Mouse (Mus musculus): ENCODE data around the gene Suv39h2.

The Suv39h2 gene

GRCm38 (mm10) chr2:3423841-3424578 is 50.8 kb downstream of the Suv39h2 start, which contains the start of gene Dclre1c:
TSS of gene Dclre1c (plus strand) at chr2:3424131.
- peak; percentile 98 for DNase-seq (ENCODE audit: low read depth, low spot score)

GRCm38 (mm10) chr2:3422548-3422947 is 52.3 kb downstream of the Suv39h2 start, which contains the start of gene Meig1:
TSS of gene Meig1 (minus strand) at chr2:3422648.
- peak; percentile 38 for DNase-seq (ENCODE audit: low read depth, low spot score)

DNA sequence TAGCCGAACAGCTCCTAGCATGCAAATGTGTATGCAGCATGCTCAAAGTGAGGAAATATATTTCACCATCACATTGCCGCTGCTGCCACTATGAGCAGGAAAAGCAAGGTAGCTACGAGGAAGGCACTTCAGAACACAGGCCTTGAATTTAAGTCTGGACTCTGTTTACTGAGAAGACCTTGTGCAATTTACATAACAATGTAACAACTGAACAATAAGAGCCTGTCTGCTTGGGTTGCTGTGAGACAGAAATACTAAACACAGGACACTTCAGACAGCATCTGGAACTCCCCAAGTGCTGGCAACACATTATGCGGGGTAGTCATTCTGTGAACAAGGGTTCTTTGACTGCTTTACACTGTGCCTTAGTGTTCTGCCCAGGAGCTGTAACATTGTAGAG is 54.7 kb downstream of the Suv39h2 start:
- no peak for DNase-seq (ENCODE audit: low read depth, low spot score)

DNA sequence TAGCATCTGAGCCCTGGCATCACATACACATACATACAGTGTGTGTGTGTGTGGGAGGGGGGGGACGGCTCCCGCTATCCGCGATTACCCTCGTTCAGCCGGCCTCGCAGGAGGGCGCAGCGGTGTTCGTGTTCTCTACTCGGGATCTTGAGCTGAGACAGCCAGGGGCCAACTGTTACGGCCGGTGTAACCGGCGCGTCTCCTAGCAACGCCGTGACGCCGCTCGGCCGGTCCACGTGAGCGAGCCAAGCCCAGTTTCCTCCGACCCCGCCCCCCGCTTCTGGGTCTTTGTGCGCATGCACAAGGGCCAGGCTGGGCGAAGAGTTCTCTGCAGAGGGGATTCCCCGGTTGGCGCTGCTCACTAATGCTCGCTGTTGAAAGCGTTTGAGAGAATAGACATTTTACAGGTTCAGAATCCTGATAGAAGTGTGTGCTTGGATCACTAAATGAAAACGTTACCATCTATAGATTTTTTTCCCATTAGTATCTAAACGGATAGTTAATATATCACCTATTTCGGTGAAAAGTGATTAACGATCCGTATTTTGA is 55.9 kb downstream of the Suv39h2 start:
- peak; percentile 91 for DNase-seq (ENCODE audit: low read depth, low spot score)

DNA sequence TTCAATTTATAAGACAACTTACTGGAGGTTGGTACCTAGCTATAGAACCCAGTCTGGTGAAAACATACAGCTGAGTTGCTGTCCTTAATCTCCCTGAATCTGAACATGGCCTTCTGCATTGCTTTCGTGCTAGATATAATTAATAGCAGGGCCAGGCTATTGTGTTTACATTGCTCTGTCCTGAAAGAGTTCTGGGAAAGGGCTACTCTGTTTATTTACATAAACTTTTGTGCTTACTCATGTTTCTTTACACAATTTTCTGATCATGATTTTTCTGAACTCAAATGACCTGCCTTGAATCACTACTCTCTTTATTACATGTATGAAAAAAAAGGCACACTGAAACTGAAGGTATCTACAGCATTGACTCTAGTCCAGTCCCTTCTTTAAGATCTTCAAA is 59.2 kb downstream of the Suv39h2 start:
- no peak for DNase-seq (ENCODE audit: low read depth, low spot score)

- DNase-seq (ENCODE audit: low read depth, low spot score): peak; percentile 76
Observed at GRCm38 (mm10) chr2:3414241-3414640, 60.6 kb downstream of the Suv39h2 start.

DNA sequence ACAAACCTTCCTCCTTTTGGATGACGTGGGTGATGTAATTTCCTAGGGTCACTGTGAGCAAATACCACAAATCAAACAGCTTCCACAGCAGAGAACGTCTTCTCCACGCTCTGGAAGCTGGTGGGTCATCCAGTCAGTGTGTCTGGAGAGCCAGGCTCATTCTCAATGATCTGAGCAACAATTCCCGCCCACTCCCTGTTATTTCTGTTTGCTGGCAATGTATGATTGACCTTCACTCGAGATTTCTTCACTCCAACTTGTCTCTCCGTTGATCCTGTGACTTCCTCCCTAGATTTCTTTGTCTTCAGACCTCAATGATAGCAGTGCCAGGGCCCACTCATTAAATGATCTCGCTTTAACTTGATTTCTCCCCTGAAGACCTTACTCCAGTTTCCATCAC is 67.1 kb downstream of the Suv39h2 start:
- DNase-seq (ENCODE audit: low read depth, low spot score): no peak

DNA sequence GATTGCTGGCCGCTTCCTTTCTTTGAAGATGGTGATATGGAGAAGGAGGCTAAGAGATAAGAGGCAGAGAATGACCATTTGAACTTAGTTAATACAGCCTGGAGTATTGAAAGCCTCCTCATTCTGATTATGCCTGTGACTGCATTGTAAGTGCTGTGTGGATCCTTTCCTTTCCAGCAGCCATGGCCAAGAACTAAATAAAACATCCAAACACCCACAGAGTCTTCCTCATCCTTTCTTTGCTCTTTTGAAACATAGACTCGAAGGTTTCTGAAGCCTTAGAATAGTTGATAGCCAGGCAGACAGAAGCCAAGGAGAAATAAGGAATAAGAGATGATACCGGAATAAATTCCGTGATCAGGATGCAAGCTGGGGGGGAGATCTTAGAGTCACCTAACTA is 68.8 kb downstream of the Suv39h2 start:
- DNase-seq (ENCODE audit: low read depth, low spot score): no peak

Measured in 3T3-L1 (cell line).